Mouse (Mus musculus) lung, adult 2 months (tissue): Measurements from ENCODE around the gene Trappc2l. TPM values are rescaled to one million over a fixed set of nuclear protein-coding genes. Genes with fewer than 3 reads are reported as not detected.

ENCODE experiments used
- DNase-seq: peaks from one replicate; pipeline ENCODE4 v3.0.0; 2022
- H3K4me1 ChIP-seq: fragments of 200-500 bp; 2 replicates; pipeline ENCODE4 v1.6.1; 2011; ENCODE audit warnings: low read length; ENCODE audit not compliant: control insufficient read depth, insufficient read depth
- H3K4me3 ChIP-seq: fragments of 200-500 bp; replicated peaks from 2 replicates; pipeline ENCODE3; 2011; ENCODE audit warnings: low read depth, mild to moderate bottlenecking, control low read depth, low read length; ENCODE audit errors: extremely low read depth
- CTCF ChIP-seq: fragments of 200-500 bp; IDR thresholded peaks from 2 replicates; pipeline ENCODE4 v1.5.1; 2011; ENCODE audit warnings: mild to moderate bottlenecking, low read length, control low read depth; ENCODE audit not compliant: insufficient read depth
- POLR2A ChIP-seq: fragments of 200-500 bp; IDR thresholded peaks from 2 replicates; pipeline ENCODE4 v1.6.1; 2011; ENCODE audit warnings: low read depth, mild to moderate bottlenecking, control low read depth, low read length, borderline replicate concordance; ENCODE audit errors: extremely low read depth
- WGBS: fragments of 180-500 bp; shearing (Covaris S2); methylation state at CpG from one replicate; pipeline ENCODE4 v1.1.7; 2018; 5-methylcytosine and 5-hydroxymethylcytosine counted together
- polyA plus RNA-seq: library from polyadenylated mRNA; depleted of rRNA; stranded (reverse); fragments of >200 nt; gene quantifications from 2 replicates; pipeline ENCODE4 v1.2.3, GENCODE M21; 2012

The Trappc2l gene
- polyA plus RNA-seq, 1 experiment = 162 TPM

GRCm38 (mm10) chr8:122646337-122646736 is 34.9 kb downstream of the Trappc2l start:
- 87% methylated on average over 16 of the region's 16 CpGs for WGBS
- TF ChIP-seq CTCF (no peak), POLR2A (no peak)
- no peak overlapping the region for H3K4me3 ChIP-seq
- no peak for DNase-seq
- H3K4me1 ChIP-seq = peaks cover 6% of the 10 kb centered on the region

- 74% methylated on average over 15 of the region's 15 CpGs for WGBS
- H3K4me1 ChIP-seq = no peaks in the 10 kb centered on the region; the same call in 1 of the 2 replicates
- TF ChIP-seq POLR2A = no peak
- TF ChIP-seq CTCF = no peak
- H3K4me3 ChIP-seq = no peak overlapping the region
- no peak for DNase-seq
Measured at GRCm38 (mm10) chr8:122648192-122648970, 36.9 kb downstream of the Trappc2l start.

- WGBS = 65% methylated on average over 16 of the region's 16 CpGs
- no peak for DNase-seq
- TF ChIP-seq CTCF (no peak), POLR2A (no peak)
- peaks cover 22% of the 10 kb centered on the region for H3K4me1 ChIP-seq
- H3K4me3 ChIP-seq = no peak overlapping the region
Measured at GRCm38 (mm10) chr8:122651326-122651921, 40.0 kb downstream of the Trappc2l start.

GRCm38 (mm10) chr8:122652643-122653042 is 41.2 kb downstream of the Trappc2l start:
- 50% methylated on average over 6 of the region's 6 CpGs for WGBS
- TF ChIP-seq POLR2A (no peak), CTCF (no peak)
- Histone ChIP-seq H3K4me3 (no peak overlapping the region), H3K4me1 (peaks cover 30% of the 10 kb centered on the region)
- DNase-seq = no peak

GRCm38 (mm10) chr8:122654768-122655167 is 43.3 kb downstream of the Trappc2l start:
- WGBS = 21% methylated on average over 7 of the region's 7 CpGs
- no peak for TF ChIP-seq CTCF
- TF ChIP-seq POLR2A = no peak
- DNase-seq = peak; percentile 63
- H3K4me1 ChIP-seq = peaks cover 32% of the 10 kb centered on the region
- H3K4me3 ChIP-seq = no peak overlapping the region

GRCm38 (mm10) chr8:122656056-122656999 is 44.9 kb downstream of the Trappc2l start:
- peak; percentile 83 for DNase-seq
- H3K4me1 ChIP-seq = peaks cover 38% of the 10 kb centered on the region
- no peak overlapping the region for H3K4me3 ChIP-seq
- WGBS = 38% methylated on average over 13 of the region's 13 CpGs
- TF ChIP-seq POLR2A (no peak), CTCF (no peak)

GRCm38 (mm10) chr8:122658149-122658806 is 46.8 kb downstream of the Trappc2l start:
- H3K4me1 ChIP-seq = peaks cover 56% of the 10 kb centered on the region
- H3K4me3 ChIP-seq = no peak overlapping the region
- no peak for TF ChIP-seq POLR2A
- TF ChIP-seq CTCF = no peak
- WGBS = 72% methylated on average over 10 of the region's 10 CpGs
- no peak for DNase-seq

GRCm38 (mm10) chr8:122658807-122659160 is 47.3 kb downstream of the Trappc2l start:
- DNase-seq = no peak
- H3K4me1 ChIP-seq = peaks cover 61% of the 10 kb centered on the region
- 82% methylated on average over 9 of the region's 9 CpGs for WGBS
- H3K4me3 ChIP-seq = no peak overlapping the region
- TF ChIP-seq POLR2A = no peak
- TF ChIP-seq CTCF = no peak

- peaks cover 62% of the 10 kb centered on the region for H3K4me1 ChIP-seq
- WGBS = 74% methylated on average over 2 of the region's 2 CpGs
- DNase-seq = no peak
- no peak overlapping the region for H3K4me3 ChIP-seq
- TF ChIP-seq CTCF = peak; percentile 56
- TF ChIP-seq POLR2A = no peak
Measured at GRCm38 (mm10) chr8:122660022-122660421, 48.6 kb downstream of the Trappc2l start.
